Mouse (Mus musculus) left cerebral cortex, adult 2 months (tissue): ENCODE measurements at regions not wholly inside any gene's neighbourhood (a gene's known extent, or its start where the extent isn't known, plus 50 kb on each side); places are given as distances from the start of the nearest gene placed in this dataset.

Experiments used
- DNase-seq, 2 experiments: peaks; one replicate each; pipeline ENCODE4 v3.0.0; 2021 to 2022; ENCODE audit warnings: low spot score in 2 of 2, mixed read lengths in 1 of 2; ENCODE audit errors: extremely low spot score in 1 of 2
- H3K27ac ChIP-seq: fragments of 200-600 bp; 2 replicates; pipeline ENCODE4 v1.8.1; 2022
- H3K4me3 ChIP-seq: fragments of 200-600 bp; 2 replicates; pipeline ENCODE4 v1.8.1; 2022
- CTCF ChIP-seq: fragments of 200-600 bp; IDR thresholded peaks from 2 replicates; pipeline ENCODE4 v1.8.1; 2022; ENCODE audit warnings: antibody characterized with exemption, mild to moderate bottlenecking, moderate library complexity
- intact Hi-C: fragments of 180-260 bp; cut with DNase I; formaldehyde crosslinking; loops from one replicate; pipeline ENCODE4 v1.15.1; 2025

DNA sequence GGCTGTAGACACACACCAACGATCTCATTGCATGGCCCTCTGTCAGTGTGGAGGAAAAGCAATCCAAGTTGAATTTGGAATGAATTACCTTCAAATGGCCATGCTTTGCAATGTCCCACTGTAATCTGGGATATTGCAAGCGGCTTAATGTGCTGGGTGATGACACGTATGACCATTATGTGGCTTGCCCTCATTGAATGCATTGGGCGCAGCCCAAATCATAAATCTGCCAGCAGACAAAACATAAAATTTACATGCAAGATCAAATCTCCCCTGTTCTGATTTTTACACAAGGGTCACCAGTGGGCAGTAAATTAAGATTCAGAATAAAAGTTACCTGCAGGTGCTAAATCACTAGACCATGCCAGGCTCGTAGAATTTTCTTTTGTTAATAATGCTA is 244.9 kb downstream of the Ppp4r2 start:
- Histone ChIP-seq H3K27ac (no peak overlapping the region), H3K4me3 (no peak overlapping the region)
- intact Hi-C loops, result no loop called here
- DNase-seq, result no peak
- no peak for TF ChIP-seq CTCF

DNA sequence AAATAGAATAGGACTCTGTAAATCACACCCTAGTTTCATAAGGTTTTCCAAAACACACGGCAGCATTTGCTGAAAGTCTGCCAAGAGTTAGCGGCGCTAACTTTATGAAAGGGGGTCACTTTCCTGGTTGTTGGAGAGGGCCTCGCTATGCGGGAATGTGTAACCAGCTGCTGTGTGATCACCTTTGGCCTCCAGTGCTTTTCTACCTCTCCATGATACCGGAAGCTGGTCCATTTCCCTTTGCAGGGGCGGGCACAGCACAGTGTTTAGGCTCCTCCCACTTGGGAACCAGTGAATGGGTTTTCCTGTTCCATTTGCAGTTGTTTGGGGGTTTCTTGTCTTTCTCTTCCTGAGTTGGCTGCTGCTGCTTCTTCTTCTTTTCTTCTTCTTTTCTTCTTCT is 250.3 kb downstream of the Ppp4r2 start:
- Histone ChIP-seq H3K27ac (no peak overlapping the region), H3K4me3 (no peak overlapping the region)
- TF ChIP-seq CTCF, result no peak
- no peak for DNase-seq
- intact Hi-C loops, result no loop called here

DNA sequence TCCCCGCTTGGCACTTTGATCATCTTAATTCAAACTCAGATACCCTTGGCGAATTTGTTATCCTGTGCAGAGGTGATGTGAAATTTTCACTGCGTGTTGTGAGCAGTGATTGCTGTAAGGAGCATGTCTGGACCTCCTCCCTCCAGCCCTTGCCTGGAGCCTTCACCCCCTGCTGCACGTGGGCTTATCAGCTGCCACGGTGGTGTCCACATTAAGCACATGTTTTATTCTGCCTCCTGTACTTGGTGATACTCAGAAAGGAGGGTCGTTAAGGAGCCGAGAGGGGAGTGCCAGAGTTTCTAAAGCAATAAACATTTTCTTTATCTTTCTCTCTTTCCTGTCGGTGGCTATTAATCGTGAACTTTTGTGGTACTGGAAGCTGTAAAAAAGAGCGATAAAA is 258.8 kb downstream of the Ppp4r2 start:
- no peak for DNase-seq
- no peak overlapping the region for H3K27ac ChIP-seq
- H3K4me3 ChIP-seq, result no peak overlapping the region
- intact Hi-C loops, result no loop called here
- no peak for TF ChIP-seq CTCF
